Mouse (Mus musculus): Measurements from ENCODE around the gene Fads6. TPM values are rescaled to one million over a fixed set of nuclear protein-coding genes. Genes with fewer than 3 reads are reported as not detected.

Gene Fads6
- polyA plus RNA-seq, 1 experiment from 2014 or later: 1.3 TPM

DNA sequence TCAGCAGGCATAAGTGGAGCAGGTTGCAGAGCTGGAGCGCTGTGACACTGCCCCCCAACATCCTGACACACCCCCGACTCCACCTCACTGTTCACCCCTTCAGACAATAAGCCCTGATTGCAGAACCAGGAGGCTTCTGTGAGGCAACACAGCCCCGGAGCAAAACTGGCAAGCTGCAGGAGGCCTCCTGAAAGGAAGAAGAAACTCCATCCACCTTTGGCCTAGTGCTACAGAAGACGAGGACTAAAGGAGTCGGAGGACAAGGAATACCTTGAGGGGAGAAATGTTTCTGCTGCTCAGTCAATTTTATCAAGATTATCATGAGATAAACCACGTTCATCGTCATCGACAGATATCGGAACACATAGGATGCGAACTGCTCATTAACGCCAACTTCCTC is 1.5 kb downstream of the Fads6 start:
- Histone ChIP-seq H3K4me3 (no peak overlapping the region), H3K4me1 (peaks cover 38% of the 10 kb centered on the region), H3K36me3 (no peaks in the 10 kb centered on the region), H3K9me3 (no peaks in the 10 kb centered on the region), H3K27me3 (ENCODE audit: insufficient read depth, poor library complexity, severe bottlenecking) (peaks cover 46% of the 10 kb centered on the region), H3K27ac (no peak overlapping the region)
- 86% methylated on average over 11 of the region's 11 CpGs for WGBS
- no peak for DNase-seq (ENCODE audit: low spot score)

- Histone ChIP-seq H3K27me3 (ENCODE audit: insufficient read depth, poor library complexity, severe bottlenecking) (peaks cover 33% of the 10 kb centered on the region), H3K27ac (peak overlapping the region; percentile 72), H3K4me3 (0 out of 2 replicates have a peak overlapping the region, but pooled peaks have one; percentile 16), H3K4me1 (peaks cover 36% of the 10 kb centered on the region), H3K36me3 (no peaks in the 10 kb centered on the region), H3K9me3 (no peaks in the 10 kb centered on the region)
- WGBS: 54% methylated on average over 14 of the region's 14 CpGs
- DNase-seq (ENCODE audit: low spot score): no peak
Observed at GRCm38 (mm10) chr11:115292631-115293375, 4.7 kb downstream of the Fads6 start.

GRCm38 (mm10) chr11:115291503-115291902 is 6.0 kb downstream of the Fads6 start:
- Histone ChIP-seq H3K27ac (no peak overlapping the region), H3K36me3 (no peaks in the 10 kb centered on the region), H3K9me3 (no peaks in the 10 kb centered on the region), H3K4me3 (no peak overlapping the region), H3K4me1 (peaks cover 23% of the 10 kb centered on the region), H3K27me3 (ENCODE audit: insufficient read depth, poor library complexity, severe bottlenecking) (peaks cover 20% of the 10 kb centered on the region)
- 79% methylated on average over 10 of the region's 10 CpGs for WGBS
- no peak for DNase-seq (ENCODE audit: low spot score)

DNA sequence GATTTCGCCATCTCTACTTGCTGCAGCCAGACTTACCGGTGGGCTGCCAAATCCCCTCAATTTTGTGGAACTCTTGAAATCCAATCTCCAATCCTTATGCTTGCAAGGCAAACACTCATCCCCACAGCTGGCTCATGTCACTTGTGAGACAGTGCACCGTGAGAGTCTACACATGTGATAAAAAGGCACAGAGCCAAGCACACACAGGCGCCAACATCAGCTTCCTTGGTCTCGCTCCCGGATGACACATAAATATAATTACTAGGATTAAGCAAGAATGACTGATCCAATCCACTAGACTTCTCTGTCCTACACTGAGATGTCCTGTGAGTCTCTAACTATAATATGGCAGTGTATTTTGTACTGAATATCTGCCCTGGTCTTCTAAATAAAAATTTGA is 6.5 kb downstream of the Fads6 start:
- H3K27ac ChIP-seq: no peak overlapping the region
- DNase-seq (ENCODE audit: low spot score): no peak
- WGBS: 71% methylated on average over 6 of the region's 6 CpGs
- peaks cover 22% of the 10 kb centered on the region for H3K4me1 ChIP-seq
- H3K4me3 ChIP-seq: no peak overlapping the region
- H3K9me3 ChIP-seq: no peaks in the 10 kb centered on the region
- H3K27me3 ChIP-seq (ENCODE audit: insufficient read depth, poor library complexity, severe bottlenecking): peaks cover 14% of the 10 kb centered on the region; the same call in 1 of the 2 replicates
- no peaks in the 10 kb centered on the region for H3K36me3 ChIP-seq

- no peaks in the 10 kb centered on the region for H3K36me3 ChIP-seq
- 0 out of 2 replicates have a peak, but pooled peaks cover 8% of the 10 kb centered on the region for H3K27me3 ChIP-seq (ENCODE audit: insufficient read depth, poor library complexity, severe bottlenecking)
- no peak overlapping the region for H3K4me3 ChIP-seq
- H3K27ac ChIP-seq: no peak overlapping the region
- H3K9me3 ChIP-seq: no peaks in the 10 kb centered on the region
- H3K4me1 ChIP-seq: peaks cover 24% of the 10 kb centered on the region
- DNase-seq (ENCODE audit: low spot score): no peak
- 89% methylated on average over 1 of the region's 1 CpGs for WGBS
Observed at GRCm38 (mm10) chr11:115290314-115290713, 7.1 kb downstream of the Fads6 start.

GRCm38 (mm10) chr11:115289885-115290284 is 7.6 kb downstream of the Fads6 start:
- Histone ChIP-seq H3K27ac (no peak overlapping the region), H3K36me3 (no peaks in the 10 kb centered on the region), H3K27me3 (ENCODE audit: insufficient read depth, poor library complexity, severe bottlenecking) (0 out of 2 replicates have a peak, but pooled peaks cover 7% of the 10 kb centered on the region), H3K9me3 (no peaks in the 10 kb centered on the region), H3K4me3 (no peak overlapping the region), H3K4me1 (peaks cover 24% of the 10 kb centered on the region)
- no peak for DNase-seq (ENCODE audit: low spot score)
- WGBS: 77% methylated on average over 8 of the region's 8 CpGs

GRCm38 (mm10) chr11:115288305-115288704 is 9.2 kb downstream of the Fads6 start:
- Histone ChIP-seq H3K9me3 (no peaks in the 10 kb centered on the region), H3K4me3 (no peak overlapping the region), H3K27ac (no peak overlapping the region), H3K4me1 (peaks cover 24% of the 10 kb centered on the region), H3K27me3 (ENCODE audit: insufficient read depth, poor library complexity, severe bottlenecking) (no peaks in the 10 kb centered on the region), H3K36me3 (no peaks in the 10 kb centered on the region)
- DNase-seq (ENCODE audit: low spot score): no peak
- WGBS: 83% methylated on average over 2 of the region's 2 CpGs

GRCm38 (mm10) chr11:115287386-115287785 is 10.1 kb downstream of the Fads6 start:
- Histone ChIP-seq H3K4me3 (no peak overlapping the region), H3K27ac (no peak overlapping the region), H3K27me3 (ENCODE audit: insufficient read depth, poor library complexity, severe bottlenecking) (no peaks in the 10 kb centered on the region), H3K36me3 (no peaks in the 10 kb centered on the region), H3K4me1 (peaks cover 23% of the 10 kb centered on the region), H3K9me3 (no peaks in the 10 kb centered on the region)
- 82% methylated on average over 5 of the region's 5 CpGs for WGBS
- no peak for DNase-seq (ENCODE audit: low spot score)

DNA sequence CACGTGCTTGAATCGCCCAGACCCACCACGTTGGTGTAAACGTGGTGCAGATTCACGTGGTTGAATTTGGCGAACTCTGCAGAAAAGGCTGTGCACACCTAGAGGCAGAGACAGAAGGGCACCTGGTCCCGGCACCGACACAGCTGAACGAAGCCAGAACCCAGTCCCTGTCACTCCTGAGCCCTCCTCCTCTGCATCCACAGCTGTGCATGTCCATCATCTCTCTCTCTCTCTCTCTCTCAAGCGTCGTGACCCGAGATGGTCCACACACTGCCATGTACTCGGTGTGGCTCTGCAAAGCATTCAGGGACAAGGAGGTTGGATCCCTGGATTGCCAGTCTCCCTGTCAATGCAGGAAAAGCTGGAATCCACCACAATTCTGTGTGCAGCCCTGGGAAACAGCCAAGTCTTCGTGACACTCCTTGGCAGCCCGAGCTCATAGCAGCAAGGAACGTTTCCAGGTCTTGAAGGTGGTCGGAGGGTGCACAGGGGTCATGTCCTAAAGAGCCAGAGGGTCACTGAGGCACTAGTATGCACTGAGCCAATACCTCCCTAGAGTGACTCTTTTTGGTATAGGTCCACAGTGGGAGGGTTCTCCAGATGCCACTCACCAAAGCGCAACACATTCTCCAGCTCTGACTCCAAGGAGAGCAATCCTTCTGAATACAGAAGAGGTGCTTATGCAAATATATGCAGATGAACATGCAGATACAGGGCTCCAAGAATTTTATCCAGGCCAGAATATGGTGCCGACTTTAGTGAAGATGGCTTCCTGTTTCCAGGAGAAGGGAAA is 11.1 kb downstream of the Fads6 start:
- no peak overlapping the region for H3K4me3 ChIP-seq
- no peaks in the 10 kb centered on the region for H3K9me3 ChIP-seq
- no peaks in the 10 kb centered on the region for H3K36me3 ChIP-seq
- 69% methylated on average over 19 of the region's 19 CpGs for WGBS
- no peaks in the 10 kb centered on the region for H3K27me3 ChIP-seq (ENCODE audit: insufficient read depth, poor library complexity, severe bottlenecking)
- no peak overlapping the region for H3K27ac ChIP-seq
- peaks cover 23% of the 10 kb centered on the region for H3K4me1 ChIP-seq
- DNase-seq (ENCODE audit: low spot score): no peak

- no peak for DNase-seq (ENCODE audit: low spot score)
- no peaks in the 10 kb centered on the region for H3K36me3 ChIP-seq
- H3K4me1 ChIP-seq: peaks cover 24% of the 10 kb centered on the region
- H3K4me3 ChIP-seq: no peak overlapping the region
- H3K27me3 ChIP-seq (ENCODE audit: insufficient read depth, poor library complexity, severe bottlenecking): no peaks in the 10 kb centered on the region
- H3K9me3 ChIP-seq: no peaks in the 10 kb centered on the region
- WGBS: 49% methylated on average over 4 of the region's 4 CpGs
- no peak overlapping the region for H3K27ac ChIP-seq
Observed at GRCm38 (mm10) chr11:115285282-115285681, 12.2 kb downstream of the Fads6 start.

- DNase-seq (ENCODE audit: low spot score): no peak
- Histone ChIP-seq H3K27ac (no peak overlapping the region), H3K4me1 (peaks cover 24% of the 10 kb centered on the region), H3K9me3 (no peaks in the 10 kb centered on the region), H3K4me3 (no peak overlapping the region), H3K27me3 (ENCODE audit: insufficient read depth, poor library complexity, severe bottlenecking) (no peaks in the 10 kb centered on the region), H3K36me3 (no peaks in the 10 kb centered on the region)
- 85% methylated on average over 12 of the region's 12 CpGs for WGBS
Observed at GRCm38 (mm10) chr11:115283891-115284620, 13.4 kb downstream of the Fads6 start.

GRCm38 (mm10) chr11:115283486-115283765 is 14.0 kb downstream of the Fads6 start:
- no peak for DNase-seq (ENCODE audit: low spot score)
- Histone ChIP-seq H3K4me3 (no peak overlapping the region), H3K4me1 (peaks cover 24% of the 10 kb centered on the region), H3K36me3 (no peaks in the 10 kb centered on the region), H3K27me3 (ENCODE audit: insufficient read depth, poor library complexity, severe bottlenecking) (no peaks in the 10 kb centered on the region), H3K27ac (no peak overlapping the region), H3K9me3 (no peaks in the 10 kb centered on the region)
- WGBS: 73% methylated on average over 9 of the region's 9 CpGs

Measured in heart, embryonic 10.5 days (tissue).